Mouse (Mus musculus) hindbrain, embryonic 15.5 days (tissue): ENCODE results near the gene Hoxa13. TPM values are rescaled to one million over a fixed set of nuclear protein-coding genes. Genes with fewer than 3 reads are reported as not detected.

Experiments
- ATAC-seq: fragments of 200-750 bp; cut with Nextera tagmentation; 2 replicates; pipeline ENCODE4 v1.8.0; 2017; ENCODE audit warnings: low read depth, moderate number of reproducible peaks, moderate TSS enrichment; ENCODE audit not compliant: low FRiP score
- H3K27ac ChIP-seq: fragments of 300-500 bp; sonication (generic); replicated peaks from 2 replicates; pipeline ENCODE4 v1.5.1; 2015; ENCODE audit warnings: mild to moderate bottlenecking, inconsistent platforms
- H3K27me3 ChIP-seq: fragments of 300-500 bp; sonication (generic); 2 replicates; pipeline ENCODE4 v1.6.1; 2015; ENCODE audit warnings: control low read depth, inconsistent platforms
- H3K36me3 ChIP-seq: fragments of 300-500 bp; sonication (generic); 2 replicates; pipeline ENCODE4 v1.6.1; 2015; ENCODE audit warnings: control low read depth, inconsistent platforms
- H3K4me1 ChIP-seq: fragments of 300-500 bp; sonication (generic); replicated peaks from 2 replicates; pipeline ENCODE4 v1.6.1; 2015; ENCODE audit warnings: control low read depth, inconsistent platforms
- H3K4me2 ChIP-seq: fragments of 300-500 bp; sonication (generic); 2 replicates; pipeline ENCODE4 v1.6.1; 2015; ENCODE audit warnings: moderate library complexity, mild to moderate bottlenecking, inconsistent platforms
- H3K4me3 ChIP-seq: fragments of 300-500 bp; sonication (generic); 2 replicates; pipeline ENCODE4 v1.5.1; 2015; ENCODE audit warnings: mild to moderate bottlenecking, inconsistent platforms
- H3K9ac ChIP-seq: fragments of 300-500 bp; sonication (generic); 2 replicates; pipeline ENCODE4 v1.6.1; 2015; ENCODE audit warnings: inconsistent platforms
- H3K9me3 ChIP-seq: fragments of 300-500 bp; sonication (generic); 2 replicates; pipeline ENCODE4 v1.6.1; 2016; ENCODE audit warnings: control low read depth, inconsistent platforms
- WGBS: fragments of 180-500 bp; shearing (Covaris S2); methylation state at CpG from one replicate; pipeline ENCODE4 v1.1.7; 2015; 5-methylcytosine and 5-hydroxymethylcytosine counted together
- polyA plus RNA-seq: library from polyadenylated mRNA; unstranded; fragments of >200 nt; fragmentation: Nextera tagmentation; extraction: Ambion mirVana; gene quantifications from 2 replicates; pipeline ENCODE4 v1.2.1, GENCODE M21; 2015

Hoxa13 gene
- polyA plus RNA-seq, 1 experiment from 2014 or later, result not detected

- H3K36me3 ChIP-seq, result no peaks in the 10 kb centered on the region
- H3K4me3 ChIP-seq, result no peak overlapping the region
- no peak overlapping the region for H3K9ac ChIP-seq
- H3K4me1 ChIP-seq, result no peaks in the 10 kb centered on the region
- no peaks in the 10 kb centered on the region for H3K9me3 ChIP-seq
- ATAC-seq, result no peak
- H3K4me2 ChIP-seq, result no peak overlapping the region
- H3K27me3 ChIP-seq, result peaks cover 97% of the 10 kb centered on the region
- 6% methylated on average over 10 of the region's 10 CpGs for WGBS
- no peak overlapping the region for H3K27ac ChIP-seq
Measured at GRCm38 (mm10) chr6:52237346-52238154, 23.1 kb downstream of the Hoxa13 start.

GRCm38 (mm10) chr6:52236806-52237205, 23.9 kb downstream of the Hoxa13 start:
- H3K27me3 ChIP-seq, result peaks cover 97% of the 10 kb centered on the region
- ATAC-seq, result no peak
- H3K9me3 ChIP-seq, result no peaks in the 10 kb centered on the region
- H3K4me3 ChIP-seq, result no peak overlapping the region
- H3K9ac ChIP-seq, result no peak overlapping the region
- no peaks in the 10 kb centered on the region for H3K36me3 ChIP-seq
- no peaks in the 10 kb centered on the region for H3K4me1 ChIP-seq
- H3K4me2 ChIP-seq, result no peak overlapping the region
- no peak overlapping the region for H3K27ac ChIP-seq
- 7% methylated on average over 3 of the region's 3 CpGs for WGBS

- H3K27me3 ChIP-seq, result peaks cover 92% of the 10 kb centered on the region
- H3K9me3 ChIP-seq, result no peaks in the 10 kb centered on the region
- no peak overlapping the region for H3K4me2 ChIP-seq
- no peak for ATAC-seq
- WGBS, result 23% methylated on average over 6 of the region's 6 CpGs
- no peak overlapping the region for H3K4me3 ChIP-seq
- no peaks in the 10 kb centered on the region for H3K4me1 ChIP-seq
- no peaks in the 10 kb centered on the region for H3K36me3 ChIP-seq
- no peak overlapping the region for H3K9ac ChIP-seq
- no peak overlapping the region for H3K27ac ChIP-seq
Measured at GRCm38 (mm10) chr6:52235866-52236265, 24.8 kb downstream of the Hoxa13 start.

- Histone ChIP-seq H3K4me1 (no peaks in the 10 kb centered on the region), H3K4me3 (no peak overlapping the region), H3K36me3 (no peaks in the 10 kb centered on the region), H3K9me3 (no peaks in the 10 kb centered on the region), H3K27ac (no peak overlapping the region), H3K27me3 (peaks cover 90% of the 10 kb centered on the region), H3K4me2 (no peak overlapping the region), H3K9ac (no peak overlapping the region)
- ATAC-seq, result no peak
- WGBS, result 28% methylated on average over 9 of the region's 9 CpGs
Measured at GRCm38 (mm10) chr6:52235267-52235666, 25.4 kb downstream of the Hoxa13 start.

GRCm38 (mm10) chr6:52234428-52235140, 26.1 kb downstream of the Hoxa13 start:
- no peak overlapping the region for H3K27ac ChIP-seq
- H3K4me2 ChIP-seq, result no peak overlapping the region
- WGBS, result 1% methylated on average over 63 of the region's 68 CpGs
- no peak overlapping the region for H3K4me3 ChIP-seq
- peaks cover 89% of the 10 kb centered on the region for H3K27me3 ChIP-seq
- no peak for ATAC-seq
- H3K9ac ChIP-seq, result no peak overlapping the region
- no peaks in the 10 kb centered on the region for H3K36me3 ChIP-seq
- no peaks in the 10 kb centered on the region for H3K4me1 ChIP-seq
- no peaks in the 10 kb centered on the region for H3K9me3 ChIP-seq

- H3K9ac ChIP-seq, result no peak overlapping the region
- no peak overlapping the region for H3K27ac ChIP-seq
- no peaks in the 10 kb centered on the region for H3K9me3 ChIP-seq
- H3K4me2 ChIP-seq, result no peak overlapping the region
- H3K36me3 ChIP-seq, result no peaks in the 10 kb centered on the region
- no peak overlapping the region for H3K4me3 ChIP-seq
- H3K27me3 ChIP-seq, result peaks cover 92% of the 10 kb centered on the region
- 1% methylated on average over 69 of the region's 70 CpGs for WGBS
- no peak for ATAC-seq
- no peaks in the 10 kb centered on the region for H3K4me1 ChIP-seq
Measured at GRCm38 (mm10) chr6:52233546-52234427, 26.9 kb downstream of the Hoxa13 start.

- peaks cover 91% of the 10 kb centered on the region for H3K27me3 ChIP-seq
- 1% methylated on average over 23 of the region's 23 CpGs for WGBS
- no peaks in the 10 kb centered on the region for H3K4me1 ChIP-seq
- no peak overlapping the region for H3K4me2 ChIP-seq
- H3K9ac ChIP-seq, result no peak overlapping the region
- no peak overlapping the region for H3K4me3 ChIP-seq
- no peak for ATAC-seq
- H3K9me3 ChIP-seq, result no peaks in the 10 kb centered on the region
- H3K27ac ChIP-seq, result no peak overlapping the region
- no peaks in the 10 kb centered on the region for H3K36me3 ChIP-seq
Measured at GRCm38 (mm10) chr6:52232984-52233545, 27.6 kb downstream of the Hoxa13 start.

GRCm38 (mm10) chr6:52232568-52232965, 28.1 kb downstream of the Hoxa13 start:
- WGBS, result under 1% methylated on average over 18 of the region's 18 CpGs
- no peak overlapping the region for H3K9ac ChIP-seq
- H3K4me1 ChIP-seq, result no peaks in the 10 kb centered on the region
- H3K4me3 ChIP-seq, result no peak overlapping the region
- H3K4me2 ChIP-seq, result no peak overlapping the region
- no peak for ATAC-seq
- H3K27ac ChIP-seq, result no peak overlapping the region
- H3K27me3 ChIP-seq, result peaks cover 91% of the 10 kb centered on the region
- H3K36me3 ChIP-seq, result no peaks in the 10 kb centered on the region
- no peaks in the 10 kb centered on the region for H3K9me3 ChIP-seq

- H3K4me3 ChIP-seq, result no peak overlapping the region
- H3K36me3 ChIP-seq, result no peaks in the 10 kb centered on the region
- no peak overlapping the region for H3K9ac ChIP-seq
- no peaks in the 10 kb centered on the region for H3K4me1 ChIP-seq
- H3K27ac ChIP-seq, result no peak overlapping the region
- H3K9me3 ChIP-seq, result no peaks in the 10 kb centered on the region
- WGBS, result under 1% methylated on average over 18 of the region's 18 CpGs
- H3K27me3 ChIP-seq, result peaks cover 91% of the 10 kb centered on the region
- no peak for ATAC-seq
- H3K4me2 ChIP-seq, result no peak overlapping the region
Measured at GRCm38 (mm10) chr6:52231885-52232567, 28.7 kb downstream of the Hoxa13 start.

- Histone ChIP-seq H3K4me3 (no peak within 1 kb of the TSS), H3K27me3 (peaks cover 91% of the 10 kb centered on the region), H3K27ac (no peak within 1 kb of the TSS), H3K9me3 (no peaks in the 10 kb centered on the region), H3K4me2 (no peak within 1 kb of the TSS), H3K9ac (no peak within 1 kb of the TSS), H3K36me3 (no peaks in the 10 kb centered on the region), H3K4me1 (no peaks in the 10 kb centered on the region)
- WGBS, result under 1% methylated on average over 23 of the region's 36 CpGs
- no peak for ATAC-seq
Measured at GRCm38 (mm10) chr6:52230516-52231165, 30.0 kb downstream of the Hoxa13 start, which contains the start of gene Hoxa9. Hoxa9 (minus strand) TSS chr6:52231089.
